Mouse (Mus musculus) thymus, adult 2 months (tissue): ENCODE data around the gene Polr3gl.

ENCODE experiments used
- CTCF ChIP-seq: fragments of 200-500 bp; IDR thresholded peaks from 2 replicates; pipeline ENCODE4 v1.5.1; 2012; ENCODE audit warnings: mild to moderate bottlenecking, control low read depth, low read length, moderate library complexity, borderline replicate concordance; ENCODE audit not compliant: control insufficient read depth, poor library complexity, insufficient read depth; ENCODE audit errors: extremely low read depth
- POLR2A ChIP-seq: fragments of 200-500 bp; IDR thresholded peaks from 2 replicates; pipeline ENCODE4 v1.6.1; 2012; ENCODE audit warnings: mild to moderate bottlenecking, low read length, control low read depth, moderate library complexity; ENCODE audit not compliant: control insufficient read depth, poor library complexity, insufficient read depth; ENCODE audit errors: extremely low read depth

GRCm38 (mm10) chr3:96563267-96563666 is 30.7 kb downstream of the Polr3gl start:
- TF ChIP-seq POLR2A, result no peak
- TF ChIP-seq CTCF, result no peak
